Mouse (Mus musculus): ENCODE measurements around the gene Mpzl1.
"Not testable (repeated sequence)": the region's sequence is repeated elsewhere in the genome, so short reads cannot be mapped to it uniquely, and the experiment has no call there.

Gene Mpzl1

GRCm38 (mm10) chr1:165634151-165634884, at the start of gene Mpzl1:
Mpzl1 (minus strand) TSS chr1:165634538.
- DNase-seq (ENCODE audit: low read depth, low spot score) = peak; percentile 96

DNA sequence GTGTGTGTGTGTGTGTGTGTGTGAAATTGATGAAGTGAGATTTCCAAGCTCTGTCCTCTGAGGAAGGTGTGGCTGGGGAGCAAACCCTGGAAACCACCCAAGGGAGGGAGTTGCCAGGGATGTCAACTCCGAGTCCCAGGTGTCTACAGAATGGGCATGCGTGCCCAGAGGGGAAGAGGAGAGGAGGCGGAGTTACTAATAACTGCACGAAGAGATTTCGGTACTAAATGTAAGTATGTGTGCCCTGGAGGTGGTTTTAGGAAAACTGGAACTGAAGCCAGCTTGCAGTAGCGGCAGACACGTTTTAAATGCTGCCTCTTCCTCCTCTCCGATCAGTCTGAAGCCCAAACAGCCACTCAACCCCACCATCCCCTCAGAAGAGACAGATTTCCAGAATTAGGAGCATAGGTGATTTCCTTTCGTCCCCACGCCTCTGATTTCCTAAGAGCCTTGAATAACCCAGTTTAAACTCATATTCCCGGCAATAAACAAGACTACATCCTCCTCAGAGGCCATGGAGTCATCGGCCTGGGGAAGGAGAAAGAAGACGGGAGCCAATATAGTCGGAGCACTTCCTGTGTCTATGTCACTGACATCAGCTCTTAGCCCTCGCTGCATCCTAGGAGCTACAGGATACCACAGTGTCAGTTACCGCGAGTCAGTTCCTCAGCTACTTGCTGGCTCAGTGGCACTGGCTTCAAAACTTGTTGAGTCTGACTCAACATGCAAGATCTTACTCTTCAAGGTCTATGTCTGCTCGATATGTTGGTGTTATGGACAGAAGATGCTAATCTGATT, 47.9 kb upstream of the Mpzl1 start:
- no peak for DNase-seq (ENCODE audit: low read depth, low spot score)

- DNase-seq (ENCODE audit: low read depth, low spot score) = no peak
These were observed 46.9 kb upstream of the Mpzl1 start for GRCm38 (mm10) chr1:165681045-165681794.

DNA sequence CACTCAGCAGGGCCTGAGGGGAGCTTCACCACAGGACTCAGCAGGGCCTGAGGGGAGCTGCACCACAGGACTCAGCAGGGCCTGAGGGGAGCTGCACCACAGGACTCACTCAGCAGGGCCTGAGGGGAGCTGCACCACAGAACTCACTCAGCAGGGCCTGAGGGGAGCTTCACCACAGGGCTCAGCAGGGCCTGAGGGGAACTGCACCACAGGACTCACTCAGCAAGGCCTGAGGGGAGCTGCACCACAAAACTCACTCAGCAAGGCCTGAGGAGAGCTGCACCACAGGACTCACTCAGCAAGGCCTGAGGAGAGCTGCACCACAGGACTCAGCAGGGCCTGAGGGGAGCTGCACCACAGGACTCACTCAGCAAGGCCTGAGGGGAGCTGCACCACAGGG, 45.7 kb upstream of the Mpzl1 start:
- DNase-seq (ENCODE audit: low read depth, low spot score) = not testable (repeated sequence)

GRCm38 (mm10) chr1:165679618-165679997, 45.3 kb upstream of the Mpzl1 start:
- no peak for DNase-seq (ENCODE audit: low read depth, low spot score)

DNA sequence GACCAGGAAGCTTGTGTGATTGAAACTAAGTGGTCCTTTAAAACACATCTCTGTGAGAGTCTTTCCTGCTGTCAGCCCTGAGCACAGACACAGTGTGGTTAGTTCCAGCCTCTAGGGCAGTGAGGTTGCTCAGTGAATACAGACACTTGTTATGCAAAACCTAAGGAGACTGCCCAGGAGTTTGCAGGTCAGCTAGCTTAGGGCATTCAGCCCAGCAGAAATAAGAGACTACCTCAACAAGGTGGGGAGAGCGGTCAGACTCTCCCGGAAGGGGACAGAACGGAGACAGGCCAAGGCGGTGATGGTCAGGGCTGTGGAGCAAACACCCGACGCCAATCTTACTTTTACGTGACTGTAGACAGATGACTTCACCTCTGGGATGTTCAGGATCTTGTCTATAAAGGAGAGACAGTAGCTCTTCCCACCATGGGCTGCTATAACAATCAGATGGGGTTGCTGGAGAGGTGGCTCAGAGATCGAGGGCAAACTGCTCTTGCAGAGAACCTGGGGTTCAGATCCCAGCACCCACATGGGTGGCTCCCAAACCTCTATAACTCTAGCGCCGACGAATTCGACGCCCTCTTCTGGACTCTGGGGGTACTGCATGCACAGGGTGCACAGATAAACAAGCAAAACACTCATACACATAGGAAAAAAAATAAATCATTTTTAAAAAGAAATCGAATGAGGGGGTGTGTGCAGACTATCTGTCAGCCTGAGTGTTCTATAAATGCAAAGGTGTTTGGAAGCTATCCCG, 44.7 kb upstream of the Mpzl1 start:
- no peak for DNase-seq (ENCODE audit: low read depth, low spot score)

DNA sequence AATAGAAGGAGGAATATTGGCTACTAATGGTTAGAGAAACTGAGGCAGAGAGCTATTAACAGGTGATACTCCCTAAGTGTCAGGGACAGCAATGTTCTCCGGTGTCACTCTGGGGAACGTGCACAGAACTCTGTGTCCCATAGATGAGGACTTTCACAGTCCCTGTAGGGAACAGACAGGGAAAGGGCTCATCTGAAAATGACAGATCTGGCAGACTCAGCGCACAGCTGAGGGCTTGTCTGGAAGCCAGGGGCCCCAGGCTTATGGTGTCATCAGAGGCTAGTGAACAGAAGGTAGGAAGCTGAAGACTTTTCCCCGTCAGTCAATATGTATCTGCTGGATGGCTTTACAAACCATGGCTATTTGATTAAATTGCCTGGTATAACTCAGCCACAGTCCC, 43.2 kb upstream of the Mpzl1 start:
- no peak for DNase-seq (ENCODE audit: low read depth, low spot score)

- no peak for DNase-seq (ENCODE audit: low read depth, low spot score)
These were observed 42.7 kb upstream of the Mpzl1 start for GRCm38 (mm10) chr1:165676993-165677392.

DNA sequence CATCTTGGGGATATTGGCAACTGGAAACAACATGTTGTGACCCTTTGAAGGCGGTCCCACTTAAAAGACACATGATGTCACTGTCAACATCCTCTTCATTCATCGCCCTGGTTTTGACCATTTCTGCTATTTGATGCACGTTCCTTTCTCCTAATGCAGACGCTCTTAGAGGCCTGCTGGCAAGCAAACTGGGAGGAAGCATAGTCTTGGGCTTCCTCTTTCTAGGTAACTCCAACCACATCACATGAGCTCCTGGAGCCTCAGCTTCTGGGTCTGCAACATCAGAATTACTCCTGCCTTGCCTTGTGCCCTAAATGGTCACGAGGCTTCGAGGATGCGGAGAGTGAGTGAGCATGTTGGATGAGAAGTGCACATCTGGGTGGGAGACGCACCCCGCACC, 40.8 kb upstream of the Mpzl1 start:
- DNase-seq (ENCODE audit: low read depth, low spot score) = no peak

DNA sequence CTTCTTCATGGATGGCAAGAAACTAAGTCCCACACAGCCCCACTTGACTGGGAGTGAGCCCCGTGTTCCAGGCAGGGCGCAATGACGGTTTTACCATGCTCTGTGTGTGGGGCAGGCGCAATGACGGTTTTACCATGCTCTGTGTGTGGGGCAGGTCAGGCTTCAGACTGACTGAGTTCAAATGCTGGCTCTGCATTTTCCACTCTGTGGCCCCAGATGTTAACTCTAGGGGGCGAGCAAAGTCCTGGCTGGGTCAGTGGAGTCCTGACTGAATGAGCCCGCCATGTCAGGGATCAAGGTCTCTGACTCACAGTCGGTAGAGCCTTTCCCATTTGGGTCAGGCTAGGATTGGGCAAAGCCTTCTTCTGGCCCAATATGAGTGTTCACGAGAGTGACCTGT, 38.0 kb upstream of the Mpzl1 start:
- no peak for DNase-seq (ENCODE audit: low read depth, low spot score)

- no peak for DNase-seq (ENCODE audit: low read depth, low spot score)
These were observed 35.7 kb upstream of the Mpzl1 start for GRCm38 (mm10) chr1:165670056-165670455.

DNA sequence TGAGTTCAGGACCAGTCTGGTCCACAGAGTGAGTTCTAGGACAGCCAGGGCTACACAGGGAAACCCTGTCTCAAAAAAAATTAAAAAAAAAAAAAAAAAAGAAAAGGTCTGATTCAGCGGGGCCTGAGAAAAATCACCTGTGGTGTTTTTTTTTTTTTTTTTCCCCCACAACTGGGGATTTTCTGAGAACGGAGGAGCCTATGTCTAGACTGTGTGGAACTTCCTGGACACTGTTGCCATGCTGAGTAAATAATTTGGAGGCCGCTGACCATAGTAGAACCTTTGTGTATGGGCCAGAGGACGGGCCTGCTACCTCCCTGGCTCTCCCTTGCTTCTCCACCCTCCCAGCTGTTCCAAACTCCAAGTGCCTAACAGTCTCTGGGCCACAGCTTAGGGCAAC, 34.6 kb upstream of the Mpzl1 start:
- DNase-seq (ENCODE audit: low read depth, low spot score) = no peak

GRCm38 (mm10) chr1:165667380-165667779, 33.0 kb upstream of the Mpzl1 start:
- no peak for DNase-seq (ENCODE audit: low read depth, low spot score)

- no peak for DNase-seq (ENCODE audit: low read depth, low spot score)
These were observed 32.6 kb upstream of the Mpzl1 start for GRCm38 (mm10) chr1:165666944-165667343.

DNA sequence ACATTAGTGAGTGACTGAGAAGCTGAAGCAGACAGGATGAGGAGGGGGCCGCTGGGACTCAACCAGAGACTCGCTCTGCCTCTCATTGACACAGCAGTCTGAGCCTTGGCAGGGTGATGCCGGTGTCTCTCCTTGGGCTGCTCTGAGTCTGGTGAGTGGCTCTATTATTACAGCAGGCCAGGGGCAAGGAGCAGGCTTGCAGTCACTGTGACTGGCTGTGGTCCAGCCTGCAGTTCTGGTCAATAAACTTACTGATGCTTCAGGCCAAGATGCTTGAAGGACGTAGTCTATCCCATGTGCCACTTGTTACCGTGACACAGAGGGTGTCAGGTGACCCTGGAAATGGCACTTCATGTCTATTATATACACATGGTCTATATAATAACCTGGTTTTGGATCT, 31.4 kb upstream of the Mpzl1 start:
- no peak for DNase-seq (ENCODE audit: low read depth, low spot score)

DNA sequence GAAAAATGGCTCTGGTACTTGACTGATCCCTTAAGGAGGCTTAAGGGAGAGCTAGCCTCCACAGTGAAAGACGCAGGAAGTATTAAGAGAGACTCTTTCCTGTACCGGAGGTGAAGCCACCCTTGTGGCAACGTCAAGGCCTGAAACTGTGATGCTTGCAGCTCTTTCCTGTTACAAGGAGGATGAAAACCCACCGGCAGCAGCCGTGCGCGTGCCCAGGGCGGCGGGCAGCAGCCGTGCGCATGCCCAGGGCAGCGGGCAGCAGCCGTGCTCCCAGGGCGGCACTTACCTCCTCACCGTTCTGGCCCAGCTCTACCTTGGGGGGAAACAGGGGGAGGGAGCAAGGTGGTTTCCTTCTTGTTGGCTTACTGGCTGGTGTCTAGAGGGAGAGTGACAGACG, 28.9 kb upstream of the Mpzl1 start:
- DNase-seq (ENCODE audit: low read depth, low spot score) = no peak

DNA sequence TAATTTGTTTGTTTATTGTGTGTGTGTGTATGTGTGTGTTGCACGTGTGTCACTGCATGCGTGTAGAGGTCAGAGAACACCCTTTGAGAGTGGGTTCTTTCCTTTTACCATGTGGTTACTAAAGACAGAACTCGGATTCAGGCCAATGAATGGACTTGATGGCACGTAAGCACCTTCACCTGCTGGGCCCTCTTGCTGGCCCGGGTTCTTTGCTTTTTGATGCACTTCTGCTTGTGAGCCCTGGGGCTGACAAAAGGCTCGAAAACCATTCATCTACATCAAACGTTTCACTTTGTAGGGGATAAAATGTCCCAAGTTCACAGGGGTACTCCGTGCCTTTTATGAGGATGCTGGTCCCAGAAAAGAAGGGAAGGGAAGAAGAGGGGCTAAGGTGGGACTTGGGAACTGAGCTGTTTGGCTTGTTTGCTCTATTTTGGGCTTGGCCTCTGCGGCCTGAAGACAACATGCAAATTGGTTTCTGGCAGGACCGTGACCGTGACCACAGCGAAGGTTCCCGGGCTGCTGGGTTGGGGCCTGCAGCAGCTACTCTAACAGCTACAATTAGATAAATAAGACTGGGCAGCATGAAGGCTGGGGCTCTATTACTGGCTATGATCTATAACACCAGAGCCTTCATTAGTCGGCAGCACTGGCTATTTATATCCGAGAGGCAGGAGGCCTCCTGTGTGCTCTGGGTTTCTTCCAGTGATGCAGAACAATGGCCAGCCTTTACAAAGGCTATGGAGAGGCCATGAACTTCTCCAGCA, 28.3 kb upstream of the Mpzl1 start:
- no peak for DNase-seq (ENCODE audit: low read depth, low spot score)

DNA sequence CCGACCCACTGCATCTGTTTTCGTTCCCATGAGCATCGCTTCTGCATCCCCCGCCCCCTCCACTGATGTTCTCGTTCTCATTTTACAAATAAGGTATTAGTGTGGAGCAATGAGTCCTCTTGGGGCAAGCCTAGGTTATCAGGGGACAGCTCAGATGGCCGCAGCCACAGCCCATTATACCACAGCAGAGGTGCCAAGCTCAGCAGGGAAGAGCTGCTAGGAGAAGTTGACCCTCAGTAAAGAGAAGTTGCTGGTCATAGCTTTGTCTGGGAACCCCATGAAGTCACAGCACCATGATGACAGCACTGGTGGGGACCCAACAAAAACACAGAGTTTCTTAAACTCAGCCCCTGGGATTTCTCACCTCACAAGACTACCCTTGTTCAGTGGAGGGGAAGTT, 27.4 kb upstream of the Mpzl1 start:
- no peak for DNase-seq (ENCODE audit: low read depth, low spot score)

GRCm38 (mm10) chr1:165661191-165661590, 26.9 kb upstream of the Mpzl1 start:
- DNase-seq (ENCODE audit: low read depth, low spot score) = no peak

DNA sequence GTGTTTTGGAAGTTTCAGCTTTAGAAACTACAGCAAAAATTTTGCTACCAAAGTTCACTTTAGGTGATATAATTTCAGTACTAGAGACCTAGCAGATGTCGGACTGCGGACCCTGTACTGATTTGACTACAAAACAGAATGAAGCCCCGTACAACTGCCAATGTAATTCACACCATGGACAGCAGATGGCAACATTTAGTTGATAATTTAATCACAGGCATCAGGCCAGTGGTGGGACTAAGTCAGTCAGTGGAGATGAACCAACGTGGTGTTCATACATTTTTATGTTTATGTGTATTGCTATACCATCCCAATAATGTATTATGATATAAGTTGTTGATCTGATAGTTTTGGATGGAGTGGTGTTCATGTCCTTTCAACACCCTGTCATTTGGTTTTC, 26.4 kb upstream of the Mpzl1 start:
- peak; percentile 61 for DNase-seq (ENCODE audit: low read depth, low spot score)

DNA sequence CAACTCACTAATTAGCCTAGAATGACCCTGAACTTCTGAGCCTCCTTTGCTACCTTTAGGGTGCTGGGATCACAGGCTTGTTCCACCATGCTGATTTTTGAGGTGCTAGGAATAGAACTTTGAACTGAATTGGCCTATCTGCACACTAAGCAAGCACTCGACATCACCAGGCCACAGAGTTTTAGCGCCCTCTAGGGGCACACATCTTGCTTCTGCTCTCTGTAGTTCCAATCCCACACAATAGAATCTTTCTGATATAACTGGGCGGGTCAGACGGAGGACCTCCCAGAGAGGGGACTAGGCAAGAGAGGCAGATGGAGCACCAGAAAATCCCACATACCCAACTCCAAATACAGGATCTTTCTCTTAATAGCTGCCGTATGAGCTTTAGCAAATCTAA, 24.3 kb upstream of the Mpzl1 start:
- DNase-seq (ENCODE audit: low read depth, low spot score) = peak; percentile 58
